Mouse (Mus musculus) lung, embryonic 14.5 days (tissue): Measurements from ENCODE around the gene Glod4. TPM values are rescaled to one million over a fixed set of nuclear protein-coding genes. Genes with fewer than 3 reads are reported as not detected.

ENCODE experiments used
- ATAC-seq: fragments of 200-750 bp; cut with Nextera tagmentation; 2 replicates; pipeline ENCODE4 v1.8.0; 2017; ENCODE audit warnings: mild to moderate bottlenecking, moderate TSS enrichment, moderate library complexity; ENCODE audit not compliant: insufficient read depth
- DNase-seq: peaks from one replicate; pipeline ENCODE4 v3.0.0-alpha.2; 2015
- H3K27ac ChIP-seq: fragments of 300-500 bp; sonication (generic); 2 replicates; pipeline ENCODE4 v1.5.1; 2014; ENCODE audit warnings: low read depth, mild to moderate bottlenecking, moderate library complexity
- H3K27me3 ChIP-seq: fragments of 300-500 bp; sonication (generic); 2 replicates; pipeline ENCODE4 v1.6.1; 2014; ENCODE audit warnings: low read length, control low read depth; ENCODE audit not compliant: insufficient read depth
- H3K36me3 ChIP-seq: fragments of 300-500 bp; sonication (generic); 2 replicates; pipeline ENCODE4 v1.6.1; 2014; ENCODE audit warnings: control low read depth; ENCODE audit not compliant: insufficient read depth
- H3K4me1 ChIP-seq: fragments of 300-500 bp; sonication (generic); 2 replicates; pipeline ENCODE4 v1.6.1; 2014; ENCODE audit warnings: antibody characterized with exemption, control low read depth; ENCODE audit not compliant: insufficient read depth
- H3K4me2 ChIP-seq: fragments of 300-500 bp; sonication (generic); 2 replicates; pipeline ENCODE4 v1.6.1; 2014; ENCODE audit warnings: mild to moderate bottlenecking
- H3K4me3 ChIP-seq: fragments of 300-500 bp; sonication (generic); 2 replicates; pipeline ENCODE4 v1.5.1; 2014; ENCODE audit warnings: low read depth, low read length
- H3K9ac ChIP-seq: fragments of 300-500 bp; sonication (generic); 2 replicates; pipeline ENCODE4 v1.6.1; 2014
- H3K9me3 ChIP-seq: fragments of 300-500 bp; sonication (generic); 2 replicates; pipeline ENCODE4 v1.6.1; 2016; ENCODE audit warnings: low read depth, low read length, control low read depth
- CTCF ChIP-seq: IDR thresholded peaks from 2 replicates; pipeline ENCODE4 v1.5.1; 2016; ENCODE audit warnings: antibody characterized with exemption, low read depth
- WGBS: fragments of 180-500 bp; shearing (Covaris S2); extraction: QIAGEN DNeasy Blood & Tissue Kit; methylation state at CpG from one replicate; pipeline ENCODE4 v1.1.7; 2014; 5-methylcytosine and 5-hydroxymethylcytosine counted together
- polyA plus RNA-seq: library from polyadenylated mRNA; unstranded; fragments of >200 nt; fragmentation: Nextera tagmentation; extraction: Ambion mirVana; gene quantifications from 2 replicates; pipeline ENCODE4 v1.2.1, GENCODE M21; 2014

The Glod4 gene
- polyA plus RNA-seq, 1 experiment from 2014 or later, result 131 TPM

GRCm38 (mm10) chr11:76201761-76202674 lies 41.5 kb downstream of the Glod4 start:
- DNase-seq (peak; percentile 92), ATAC-seq (peak; percentile 99)
- Histone ChIP-seq H3K27ac (peak overlapping the region; percentile 71; the same call in 1 of the 2 replicates), H3K36me3 (peaks cover 20% of the 10 kb centered on the region; the same call in 1 of the 2 replicates), H3K4me3 (peak overlapping the region; percentile 78), H3K9ac (peak overlapping the region; percentile 80), H3K9me3 (no peaks in the 10 kb centered on the region), H3K27me3 (no peaks in the 10 kb centered on the region), H3K4me2 (peak overlapping the region; percentile 77), H3K4me1 (peaks cover 4% of the 10 kb centered on the region)
- TF ChIP-seq CTCF, result no peak
- WGBS, result under 1% methylated on average over 89 of the region's 90 CpGs

- no peak overlapping the region for H3K9ac ChIP-seq
- 31% methylated on average over 8 of the region's 8 CpGs for WGBS
Measured at GRCm38 (mm10) chr11:76196977-76197469, 46.5 kb downstream of the Glod4 start.

DNA sequence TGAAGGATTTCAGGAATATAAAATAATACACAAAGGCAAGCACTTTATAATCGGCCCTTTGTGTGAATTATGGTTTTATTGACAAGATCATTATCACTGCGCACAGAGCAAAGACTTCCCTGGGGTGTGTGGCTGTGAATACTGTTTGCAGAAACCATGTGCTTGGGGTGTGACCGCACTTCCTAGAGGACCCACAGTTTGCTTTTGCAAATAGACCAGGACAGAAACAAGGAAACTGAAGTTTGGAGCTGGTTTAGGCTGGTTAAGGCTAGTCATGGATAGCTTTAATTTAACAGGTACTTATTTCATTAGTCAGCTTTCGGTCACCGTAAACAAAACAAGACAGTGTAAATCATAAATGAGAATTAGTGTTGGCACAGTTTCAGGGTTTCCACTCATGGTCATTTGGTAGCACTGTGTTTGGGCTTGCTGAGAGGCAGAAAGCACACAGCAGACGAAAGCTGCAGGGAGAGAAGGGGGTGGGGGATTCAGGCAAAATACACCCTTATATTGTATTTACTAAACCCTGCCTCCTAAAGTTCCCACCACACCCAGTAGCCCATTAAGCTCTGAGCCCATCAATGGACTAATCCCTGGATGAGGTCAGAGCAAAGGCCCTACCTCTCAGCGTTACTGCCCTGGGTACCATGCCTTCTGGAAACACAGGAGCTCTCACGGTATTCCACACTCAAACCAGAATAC lies 47.1 kb downstream of the Glod4 start:
- H3K27ac ChIP-seq, result no peak overlapping the region
- H3K4me1 ChIP-seq, result no peaks in the 10 kb centered on the region
- 55% methylated on average over 8 of the region's 8 CpGs for whole genome bisulfite sequencing
- ATAC-seq, result no peak
- H3K27me3 ChIP-seq, result no peaks in the 10 kb centered on the region
- H3K9me3 ChIP-seq, result no peaks in the 10 kb centered on the region
- H3K36me3 ChIP-seq, result no peaks in the 10 kb centered on the region
- peak overlapping the region; percentile 32 for H3K4me2 ChIP-seq
- no peak overlapping the region for H3K9ac ChIP-seq
- no peak for TF ChIP-seq CTCF
- peak; percentile 6 for DNase-seq
- H3K4me3 ChIP-seq, result no peak overlapping the region

More at GRCm38 (mm10) chr11:76196977-76197469, 46.5 kb downstream of the Glod4 start:
- no peak overlapping the region for H3K27ac ChIP-seq
- H3K36me3 ChIP-seq, result no peaks in the 10 kb centered on the region
- peak overlapping the region; percentile 32 for H3K4me2 ChIP-seq
- H3K27me3 ChIP-seq, result no peaks in the 10 kb centered on the region
- no peaks in the 10 kb centered on the region for H3K4me1 ChIP-seq
- no peak for TF ChIP-seq CTCF
- no peak for DNase-seq
- no peak overlapping the region for H3K4me3 ChIP-seq
- no peaks in the 10 kb centered on the region for H3K9me3 ChIP-seq
- no peak for ATAC-seq

GRCm38 (mm10) chr11:76186908-76187307 lies 56.6 kb downstream of the Glod4 start:
- Histone ChIP-seq H3K36me3 (no peaks in the 10 kb centered on the region), H3K4me1 (no peaks in the 10 kb centered on the region), H3K9me3 (no peaks in the 10 kb centered on the region), H3K4me2 (no peak overlapping the region), H3K4me3 (no peak overlapping the region), H3K27ac (no peak overlapping the region), H3K9ac (no peak overlapping the region), H3K27me3 (no peaks in the 10 kb centered on the region)
- DNase-seq (no peak), ATAC-seq (no peak)
- 75% methylated on average over 6 of the region's 6 CpGs for WGBS
- TF ChIP-seq CTCF, result 0 out of 2 replicates have a peak, but pooled peaks have one; percentile 12

DNA sequence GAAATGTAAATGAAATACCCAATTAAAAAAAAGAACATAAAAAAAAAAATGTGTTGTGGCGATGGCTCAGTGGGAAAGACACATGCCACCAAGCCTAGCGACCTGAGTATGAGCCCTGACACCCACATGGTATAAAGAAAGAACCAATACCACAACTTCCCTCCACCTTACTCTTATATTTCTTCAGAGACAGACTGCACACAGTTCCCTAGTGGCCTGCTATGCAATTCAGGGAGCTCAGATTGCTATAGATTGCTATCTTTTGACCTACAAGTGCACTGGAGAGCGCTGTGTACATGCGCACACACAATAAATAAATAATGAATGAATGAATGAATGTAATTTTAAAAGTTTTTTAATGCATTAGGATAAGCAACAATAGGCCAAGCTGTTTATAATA lies 59.8 kb downstream of the Glod4 start:
- no peak overlapping the region for H3K27ac ChIP-seq
- H3K27me3 ChIP-seq, result no peaks in the 10 kb centered on the region
- H3K4me1 ChIP-seq, result no peaks in the 10 kb centered on the region
- no peak for ATAC-seq
- DNase-seq, result no peak
- WGBS, result 78% methylated on average over 4 of the region's 4 CpGs
- no peak overlapping the region for H3K9ac ChIP-seq
- no peak for TF ChIP-seq CTCF
- no peak overlapping the region for H3K4me3 ChIP-seq
- H3K4me2 ChIP-seq, result no peak overlapping the region
- H3K9me3 ChIP-seq, result no peaks in the 10 kb centered on the region
- H3K36me3 ChIP-seq, result no peaks in the 10 kb centered on the region

- peak overlapping the region; percentile 66 for H3K4me3 ChIP-seq
- H3K4me1 ChIP-seq, result 0 out of 2 replicates have a peak, but pooled peaks cover 3% of the 10 kb centered on the region
Measured at GRCm38 (mm10) chr11:76180146-76180540, 63.4 kb downstream of the Glod4 start.

More at GRCm38 (mm10) chr11:76180146-76180540, 63.4 kb downstream of the Glod4 start:
- DNase-seq (no peak), ATAC-seq (no peak)
- no peaks in the 10 kb centered on the region for H3K27me3 ChIP-seq
- no peak for TF ChIP-seq CTCF
- 0 out of 2 replicates have a peak, but pooled peaks cover 8% of the 10 kb centered on the region for H3K36me3 ChIP-seq
- H3K9ac ChIP-seq, result peak overlapping the region; percentile 60
- peak overlapping the region; percentile 67 for H3K4me2 ChIP-seq
- WGBS, result 16% methylated on average over 7 of the region's 7 CpGs
- no peak overlapping the region for H3K27ac ChIP-seq
- H3K9me3 ChIP-seq, result no peaks in the 10 kb centered on the region
